Mouse (Mus musculus): ENCODE data around the gene Abl1. TPM values are rescaled to one million over a fixed set of nuclear protein-coding genes. Genes with fewer than 3 reads are reported as not detected.

Gene Abl1
- total and polyA plus RNA-seq, 2 experiments from 2014 or later, result 14.5 to 69.3 TPM

DNA sequence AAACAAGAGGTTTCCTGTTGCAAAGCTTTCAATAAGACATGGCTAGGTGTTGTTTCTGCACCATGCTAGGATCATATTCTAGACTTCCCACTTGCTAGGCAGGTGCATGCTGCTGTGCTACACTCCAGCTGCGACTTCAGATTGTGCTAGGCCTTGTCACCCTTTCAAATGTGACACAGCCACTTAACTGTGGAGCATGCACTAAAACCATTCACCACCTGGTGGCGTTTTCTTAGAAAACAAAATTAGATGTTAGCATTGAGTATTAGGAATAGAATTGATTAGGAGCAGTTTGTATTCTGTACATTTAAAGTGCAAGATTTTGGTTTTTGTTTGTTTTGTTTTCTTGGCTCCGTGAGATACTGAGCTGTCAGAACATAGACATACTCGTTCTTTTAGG, 32.6 kb downstream of the Abl1 start:
- H3K36me3 ChIP-seq (replicated peaks; ENCODE audit: control insufficient read depth, insufficient read depth, low read length), result no peaks in the 10 kb centered on the region
- no peak overlapping the region for H3K9ac ChIP-seq (replicated peaks; ENCODE audit: low read depth, low read length)
- DNase-seq (ENCODE audit: low spot score) (no peak), ATAC-seq (ENCODE audit: insufficient read depth, low read depth) (no peak)
- H3K27me3 ChIP-seq (ENCODE audit: control insufficient read depth, insufficient read depth, low read length), result no peaks in the 10 kb centered on the region
- 57% methylated on average over 4 of the region's 4 CpGs for WGBS
- peaks cover 1% of the 10 kb centered on the region; the same call in 1 of the 2 replicates for H3K4me1 ChIP-seq (ENCODE audit: control insufficient read depth, insufficient read depth)
- H3K9me3 ChIP-seq (replicated peaks; ENCODE audit: control insufficient read depth, low read length), result no peaks in the 10 kb centered on the region
- H3K4me3 ChIP-seq (ENCODE audit: low read depth, low read length), result no peak overlapping the region
- TF ChIP-seq EP300 (IDR thresholded peaks at IDR 0.05; ENCODE audit: low read depth) (no peak), CTCF (IDR thresholded peaks at IDR 0.05; ENCODE audit: low read depth) (peak; percentile 50)
- no peak overlapping the region for H3K4me2 ChIP-seq (ENCODE audit: low read depth, low read length)
- no peak overlapping the region for H3K27ac ChIP-seq (ENCODE audit: low read depth)

DNA sequence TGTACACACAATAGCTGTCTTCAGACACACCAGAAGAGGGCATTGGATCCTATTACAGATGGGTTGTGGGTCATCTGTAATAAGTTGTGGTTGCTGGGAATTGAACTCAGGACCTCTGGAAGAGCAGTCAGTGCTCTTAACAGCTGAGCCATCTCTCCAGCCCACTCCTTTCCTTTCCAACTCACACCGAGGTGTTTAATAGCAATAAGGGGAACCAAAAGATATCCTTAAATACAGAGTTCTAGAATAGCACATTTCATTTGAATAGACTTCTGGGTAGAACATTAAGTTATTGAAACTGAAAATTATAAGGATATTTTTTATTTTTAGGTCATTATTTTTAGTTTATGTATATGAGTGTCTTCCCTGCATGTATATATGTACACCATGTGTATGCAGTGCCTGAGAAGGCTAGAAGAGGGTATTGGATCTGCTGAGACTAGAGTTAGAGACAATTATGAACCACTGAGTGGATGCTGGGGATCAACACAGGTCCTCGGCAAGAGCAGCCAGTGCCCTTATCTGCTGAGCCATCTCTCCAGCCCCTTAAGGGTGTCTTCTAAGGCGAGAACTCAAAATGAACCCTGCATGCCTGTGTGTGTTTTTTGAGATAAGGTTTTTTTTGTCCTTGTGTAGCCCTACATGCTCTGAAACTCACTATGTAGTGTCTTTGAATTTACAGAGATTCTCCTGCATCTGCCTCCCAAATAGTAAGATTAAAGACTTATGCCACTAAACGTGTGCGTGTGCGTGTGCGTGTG, 36.7 kb downstream of the Abl1 start:
- H3K27me3 ChIP-seq (ENCODE audit: control insufficient read depth, insufficient read depth, low read length), result no peaks in the 10 kb centered on the region
- peaks cover 25% of the 10 kb centered on the region for H3K4me1 ChIP-seq (ENCODE audit: control insufficient read depth, insufficient read depth)
- no peak overlapping the region for H3K4me3 ChIP-seq (ENCODE audit: low read depth, low read length)
- DNase-seq (ENCODE audit: low spot score) (no peak), ATAC-seq (ENCODE audit: insufficient read depth, low read depth) (no peak)
- WGBS, result 89% methylated on average over 7 of the region's 7 CpGs
- no peak overlapping the region for H3K4me2 ChIP-seq (ENCODE audit: low read depth, low read length)
- H3K9me3 ChIP-seq (replicated peaks; ENCODE audit: control insufficient read depth, low read length), result no peaks in the 10 kb centered on the region
- H3K9ac ChIP-seq (replicated peaks; ENCODE audit: low read depth, low read length), result no peak overlapping the region
- no peak for TF ChIP-seq CTCF (IDR thresholded peaks at IDR 0.05; ENCODE audit: low read depth)
- TF ChIP-seq EP300 (IDR thresholded peaks at IDR 0.05; ENCODE audit: low read depth), result no peak
- H3K36me3 ChIP-seq (replicated peaks; ENCODE audit: control insufficient read depth, insufficient read depth, low read length), result no peaks in the 10 kb centered on the region
- H3K27ac ChIP-seq (ENCODE audit: low read depth), result no peak overlapping the region

DNA sequence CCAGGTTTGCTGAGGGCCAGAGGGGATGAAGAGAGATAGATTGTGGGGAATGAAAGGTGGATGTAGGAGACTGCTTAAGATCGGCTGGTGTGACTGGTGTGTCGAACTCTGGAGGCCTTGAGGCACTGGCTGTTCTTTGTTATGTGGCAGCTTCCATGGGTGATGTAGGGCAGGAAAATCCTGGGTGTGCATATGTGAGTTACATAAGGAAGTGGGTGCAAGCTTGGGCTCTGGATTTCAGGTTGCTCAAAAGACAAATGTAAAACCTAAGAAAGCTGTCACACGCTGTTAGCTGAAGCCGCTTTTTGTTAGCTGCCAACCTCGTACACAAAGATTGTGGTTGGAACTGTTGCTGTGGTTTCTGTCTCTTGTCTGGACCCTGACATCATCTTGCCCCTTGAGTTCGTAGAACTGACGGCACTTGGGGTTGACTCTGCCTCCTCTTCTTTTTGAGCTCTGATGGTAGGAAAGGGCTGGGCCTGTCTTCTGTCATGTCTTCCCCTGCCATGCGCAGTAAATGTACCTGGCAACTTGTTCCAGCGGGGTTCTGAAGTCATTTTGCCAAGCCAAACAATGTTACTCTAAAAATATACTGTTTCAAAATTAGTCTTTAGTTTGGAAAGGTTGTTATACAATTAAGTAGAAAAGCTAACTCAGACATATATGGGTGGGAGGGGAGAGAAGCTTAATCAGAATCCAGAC, 39.6 kb downstream of the Abl1 start:
- WGBS, result 69% methylated on average over 9 of the region's 9 CpGs
- Histone ChIP-seq H3K9me3 (replicated peaks; ENCODE audit: control insufficient read depth, low read length) (no peaks in the 10 kb centered on the region), H3K4me3 (ENCODE audit: low read depth, low read length) (no peak overlapping the region), H3K27ac (ENCODE audit: low read depth) (peak overlapping the region; percentile 68), H3K4me2 (ENCODE audit: low read depth, low read length) (no peak overlapping the region), H3K36me3 (replicated peaks; ENCODE audit: control insufficient read depth, insufficient read depth, low read length) (no peaks in the 10 kb centered on the region), H3K4me1 (ENCODE audit: control insufficient read depth, insufficient read depth) (peaks cover 29% of the 10 kb centered on the region), H3K9ac (replicated peaks; ENCODE audit: low read depth, low read length) (no peak overlapping the region), H3K27me3 (ENCODE audit: control insufficient read depth, insufficient read depth, low read length) (no peaks in the 10 kb centered on the region)
- TF ChIP-seq CTCF (IDR thresholded peaks at IDR 0.05; ENCODE audit: low read depth), result no peak
- no peak for TF ChIP-seq EP300 (IDR thresholded peaks at IDR 0.05; ENCODE audit: low read depth)
- ATAC-seq (ENCODE audit: insufficient read depth, low read depth), result no peak
- DNase-seq (ENCODE audit: low spot score), result no peak

DNA sequence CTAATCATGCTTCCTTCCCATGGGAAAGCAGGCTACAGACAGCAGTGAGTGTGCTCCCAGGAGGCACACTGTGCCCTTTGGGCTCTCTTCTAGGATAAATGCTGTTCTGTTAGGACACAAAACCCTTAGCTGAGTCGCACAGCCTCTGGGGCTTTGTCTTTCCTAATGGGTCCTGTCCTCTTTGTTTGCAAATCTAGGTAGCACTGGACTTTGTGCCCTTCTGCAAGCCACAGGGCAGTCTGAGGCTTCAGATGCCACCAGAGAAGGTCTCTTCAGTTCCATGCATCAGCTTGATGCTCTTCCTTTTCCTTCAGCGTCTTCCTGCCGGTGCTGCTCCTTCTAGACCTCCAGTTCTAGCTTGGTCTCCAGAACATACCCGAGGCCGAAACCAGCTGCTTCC, 42.5 kb downstream of the Abl1 start:
- Histone ChIP-seq H3K27me3 (ENCODE audit: control insufficient read depth, insufficient read depth, low read length) (no peaks in the 10 kb centered on the region), H3K4me1 (ENCODE audit: control insufficient read depth, insufficient read depth) (peaks cover 29% of the 10 kb centered on the region), H3K36me3 (replicated peaks; ENCODE audit: control insufficient read depth, insufficient read depth, low read length) (no peaks in the 10 kb centered on the region), H3K4me3 (ENCODE audit: low read depth, low read length) (no peak overlapping the region), H3K9ac (replicated peaks; ENCODE audit: low read depth, low read length) (no peak overlapping the region), H3K4me2 (ENCODE audit: low read depth, low read length) (no peak overlapping the region), H3K27ac (ENCODE audit: low read depth) (peak overlapping the region; percentile 23; the same call in 1 of the 2 replicates), H3K9me3 (replicated peaks; ENCODE audit: control insufficient read depth, low read length) (no peaks in the 10 kb centered on the region)
- WGBS, result 69% methylated on average over 5 of the region's 5 CpGs
- no peak for ATAC-seq (ENCODE audit: insufficient read depth, low read depth)
- DNase-seq (ENCODE audit: low spot score), result no peak
- no peak for TF ChIP-seq CTCF (IDR thresholded peaks at IDR 0.05; ENCODE audit: low read depth)
- no peak for TF ChIP-seq EP300 (IDR thresholded peaks at IDR 0.05; ENCODE audit: low read depth)

- TF ChIP-seq EP300 (IDR thresholded peaks at IDR 0.05; ENCODE audit: low read depth) (no peak), CTCF (IDR thresholded peaks at IDR 0.05; ENCODE audit: low read depth) (no peak)
- no peak overlapping the region for H3K4me2 ChIP-seq (ENCODE audit: low read depth, low read length)
Observed at GRCm38 (mm10) chr2:31732497-31732896, 44.3 kb downstream of the Abl1 start.

More at GRCm38 (mm10) chr2:31732497-31732896, 44.3 kb downstream of the Abl1 start:
- peaks cover 19% of the 10 kb centered on the region for H3K4me1 ChIP-seq (ENCODE audit: control insufficient read depth, insufficient read depth)
- no peak for ATAC-seq (ENCODE audit: insufficient read depth, low read depth)
- no peaks in the 10 kb centered on the region for H3K27me3 ChIP-seq (ENCODE audit: control insufficient read depth, insufficient read depth, low read length)
- WGBS, result 78% methylated on average over 3 of the region's 3 CpGs
- H3K27ac ChIP-seq (ENCODE audit: low read depth), result no peak overlapping the region
- H3K9me3 ChIP-seq (replicated peaks; ENCODE audit: control insufficient read depth, low read length), result no peaks in the 10 kb centered on the region
- DNase-seq (ENCODE audit: low spot score), result no peak
- H3K4me3 ChIP-seq (ENCODE audit: low read depth, low read length), result no peak overlapping the region
- no peaks in the 10 kb centered on the region for H3K36me3 ChIP-seq (replicated peaks; ENCODE audit: control insufficient read depth, insufficient read depth, low read length)
- no peak overlapping the region for H3K9ac ChIP-seq (replicated peaks; ENCODE audit: low read depth, low read length)
